Mouse (Mus musculus): Measurements from ENCODE around the gene Dst.

DNA sequence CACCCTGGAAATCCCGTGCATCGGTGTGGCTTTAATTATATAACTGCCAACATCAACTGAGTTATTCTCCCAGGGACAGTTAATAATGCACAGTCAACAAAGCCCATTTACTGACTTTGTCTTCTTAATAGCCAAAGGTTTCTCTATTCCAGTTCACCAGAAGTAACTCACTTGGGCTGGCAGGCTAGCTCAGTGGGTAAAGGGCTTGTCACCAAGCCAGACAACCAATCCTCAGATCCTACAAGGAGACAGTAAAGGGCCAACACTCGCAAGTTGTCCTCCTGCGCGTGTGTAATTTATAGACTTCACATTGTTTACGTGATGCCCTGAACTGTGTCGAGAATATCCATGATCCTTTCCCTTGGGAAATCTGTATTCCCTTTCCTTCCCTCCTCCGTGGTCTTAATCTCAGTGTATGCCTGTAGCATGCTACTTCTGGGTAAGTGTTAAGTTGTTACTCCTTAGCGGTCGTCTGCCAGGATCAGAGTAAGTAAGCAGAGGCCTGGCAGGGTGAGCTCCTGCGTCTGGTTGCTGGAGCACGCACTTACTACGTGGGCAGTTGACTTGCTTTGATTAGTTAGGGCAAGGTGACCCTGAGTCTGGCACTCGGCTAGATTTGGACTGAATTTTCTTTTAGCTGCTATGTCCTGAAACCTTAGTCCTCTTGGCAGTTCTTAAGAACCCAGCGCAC, 338.1 kb downstream of the Dst start:
- TF ChIP-seq CTCF (IDR thresholded peaks at IDR 0.05; ENCODE audit: low read depth) (no peak), EP300 (IDR thresholded peaks at IDR 0.05; ENCODE audit: low read depth) (no peak)

Measured in liver, embryonic 14.5 days (tissue).